Mouse (Mus musculus) heart, embryonic 11.5 days (tissue): ENCODE data around the gene Mfap1b. TPM values are rescaled to one million over a fixed set of nuclear protein-coding genes. Genes with fewer than 3 reads are reported as not detected.
"Not testable (repeated sequence)": the region's sequence is repeated elsewhere in the genome, so short reads cannot be mapped to it uniquely, and the experiment has no call there.

Experiments used
- ATAC-seq: fragments of 200-750 bp; cut with Nextera tagmentation; replicated peaks from 2 replicates; pipeline ENCODE4 v1.8.0; 2017; ENCODE audit warnings: moderate library complexity; ENCODE audit not compliant: insufficient number of reproducible peaks, low FRiP score, low TSS enrichment
- H3K27ac ChIP-seq: fragments of 300-500 bp; sonication (generic); 2 replicates; pipeline ENCODE4 v1.5.1; 2014; ENCODE audit warnings: mild to moderate bottlenecking, low read depth, low read length
- H3K27me3 ChIP-seq: fragments of 300-500 bp; sonication (generic); 2 replicates; pipeline ENCODE4 v1.6.1; 2014; ENCODE audit warnings: mild to moderate bottlenecking, low read length, mixed read lengths; ENCODE audit not compliant: control insufficient read depth, insufficient read depth
- H3K36me3 ChIP-seq: fragments of 300-500 bp; sonication (generic); 2 replicates; pipeline ENCODE4 v1.6.1; 2014; ENCODE audit warnings: mild to moderate bottlenecking, low read length, moderate library complexity, mixed read lengths; ENCODE audit not compliant: control insufficient read depth, insufficient read depth
- H3K4me1 ChIP-seq: fragments of 300-500 bp; sonication (generic); 2 replicates; pipeline ENCODE4 v1.6.1; 2014; ENCODE audit warnings: low read length; ENCODE audit not compliant: control insufficient read depth, insufficient read depth
- H3K4me2 ChIP-seq: fragments of 300-500 bp; sonication (generic); 2 replicates; pipeline ENCODE4 v1.6.1; 2014; ENCODE audit warnings: mild to moderate bottlenecking, moderate library complexity
- H3K4me3 ChIP-seq: fragments of 300-500 bp; sonication (generic); 2 replicates; pipeline ENCODE4 v1.5.1; 2014; ENCODE audit warnings: low read depth, low read length
- H3K9ac ChIP-seq: fragments of 300-500 bp; sonication (generic); 2 replicates; pipeline ENCODE4 v1.6.1; 2014; ENCODE audit warnings: mild to moderate bottlenecking, low read depth, low read length, moderate library complexity
- H3K9me3 ChIP-seq: fragments of 300-500 bp; sonication (generic); replicated peaks from 2 replicates; pipeline ENCODE4 v1.6.1; 2016; ENCODE audit warnings: low read length; ENCODE audit not compliant: control insufficient read depth
- WGBS: fragments of 180-500 bp; shearing (Covaris S2); extraction: QIAGEN DNeasy Blood & Tissue Kit; methylation state at CpG from one replicate; pipeline ENCODE4 v1.1.7; 2014; ENCODE audit not compliant: insufficient replicate concordance; 5-methylcytosine and 5-hydroxymethylcytosine counted together
- polyA plus RNA-seq: library from polyadenylated mRNA; unstranded; fragments of >200 nt; fragmentation: Nextera tagmentation; extraction: Ambion mirVana; gene quantifications from 2 replicates; pipeline ENCODE4 v1.2.1, GENCODE M21; 2014

The Mfap1b gene
- polyA plus RNA-seq = 45.0 and 48.8 TPM in 2 replicates

DNA sequence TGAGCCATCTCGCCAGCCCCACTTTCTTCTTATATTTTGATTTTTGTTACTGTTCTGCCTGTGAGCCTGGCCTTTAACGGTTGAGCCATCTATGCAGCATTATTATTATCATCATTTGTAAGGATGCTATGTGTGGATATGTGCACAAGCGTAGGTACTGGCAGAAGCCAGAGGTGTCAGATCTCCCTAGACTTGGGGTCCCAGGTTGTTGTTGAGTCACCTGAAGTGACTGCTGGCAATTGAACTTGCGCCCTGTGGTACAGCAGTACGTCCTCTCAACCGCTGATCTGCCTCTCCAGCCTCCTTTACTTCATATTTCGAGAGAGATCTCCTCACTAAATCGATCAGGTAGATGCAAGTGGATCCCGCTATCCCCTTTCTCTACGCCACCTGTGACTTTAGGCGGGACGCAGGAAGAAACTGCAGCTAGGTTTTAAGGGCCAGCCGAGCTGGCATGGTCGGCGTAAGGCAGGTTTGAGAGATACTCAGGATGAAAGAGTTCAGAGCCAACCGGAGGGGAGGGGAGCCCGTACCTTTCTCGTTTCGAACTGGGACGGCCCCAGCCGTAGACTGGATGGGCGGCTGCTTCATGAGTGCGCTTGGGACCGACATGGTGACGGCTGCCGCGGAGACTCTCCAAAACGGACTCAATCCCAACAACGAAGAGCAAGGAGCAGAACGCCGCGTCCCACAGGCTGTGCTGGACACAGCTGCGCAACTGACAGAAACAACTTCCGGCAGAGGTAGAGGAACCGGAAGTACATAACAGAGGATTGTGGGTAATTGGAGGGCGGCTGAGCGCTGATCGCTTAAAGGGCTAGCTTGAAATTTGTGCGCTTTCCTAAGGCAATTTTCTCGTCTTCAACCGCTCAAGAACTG, at the start of gene Mfap1b:
Mfap1b (minus strand) TSS at position 767 of the 879 bp plus-strand sequence.
- Histone ChIP-seq H3K27ac (peak within 1 kb of the TSS; percentile 70), H3K4me2 (peak within 1 kb of the TSS; percentile 71), H3K4me3 (peak within 1 kb of the TSS; percentile 66), H3K9ac (peak within 1 kb of the TSS; percentile 70)
- not testable (repeated sequence) for H3K9me3 ChIP-seq, H3K4me1 ChIP-seq, H3K36me3 ChIP-seq, H3K27me3 ChIP-seq
- 5% methylated on average over 38 of the region's 41 CpGs for WGBS
- ATAC-seq = peak; percentile 80

DNA sequence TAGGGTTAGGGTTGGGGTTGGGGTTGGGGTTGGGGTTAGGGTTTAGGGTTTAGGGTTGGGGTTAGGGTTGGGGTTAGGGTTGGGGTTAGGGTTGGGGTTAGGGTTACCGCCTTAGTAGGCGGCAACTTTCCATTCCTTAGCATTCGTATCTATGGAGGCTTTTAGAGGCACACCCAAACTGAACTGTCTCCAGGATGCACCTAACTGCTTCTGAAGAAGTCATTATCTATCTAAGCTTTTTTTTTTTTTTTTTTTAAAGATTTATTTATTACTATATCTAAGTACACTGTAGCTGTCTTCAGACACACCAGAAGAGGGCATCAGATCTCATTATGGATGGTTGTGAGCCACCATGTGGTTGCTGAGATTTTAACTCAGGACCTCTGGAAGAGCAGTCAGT, 49.0 kb upstream of the Mfap1b start:
- not testable (repeated sequence) for H3K9ac ChIP-seq, H3K36me3 ChIP-seq, H3K27me3 ChIP-seq, H3K27ac ChIP-seq, H3K4me2 ChIP-seq, H3K4me3 ChIP-seq, H3K4me1 ChIP-seq, H3K9me3 ChIP-seq, ATAC-seq
- 98% methylated on average over 3 of the region's 3 CpGs for WGBS

DNA sequence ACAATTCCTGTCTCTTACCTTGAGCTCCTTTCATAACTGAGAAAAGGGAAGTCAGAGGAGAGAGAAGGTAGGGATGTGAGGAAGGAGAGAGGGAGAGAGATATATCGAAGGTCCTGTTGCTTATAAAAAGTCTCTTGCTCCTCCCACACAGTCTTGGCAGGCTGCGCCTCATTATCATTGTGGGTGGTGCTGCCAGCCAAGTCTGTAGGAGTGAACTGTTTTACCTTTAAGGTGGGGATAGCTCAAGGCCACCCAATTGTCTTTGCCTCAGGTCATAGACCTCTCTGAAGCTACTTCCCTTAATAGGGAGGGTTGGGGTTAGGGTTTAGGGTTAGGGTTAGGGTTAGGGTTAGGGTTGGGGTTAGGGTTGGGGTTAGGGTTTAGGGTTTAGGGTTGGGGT, 48.1 kb upstream of the Mfap1b start:
- Histone ChIP-seq H3K9ac (no peak overlapping the region), H3K27ac (no peak overlapping the region), H3K27me3 (no peaks in the 10 kb centered on the region), H3K9me3 (no peaks in the 10 kb centered on the region), H3K4me2 (no peak overlapping the region), H3K36me3 (peaks cover 6% of the 10 kb centered on the region; the same call in 1 of the 2 replicates), H3K4me1 (no peaks in the 10 kb centered on the region), H3K4me3 (no peak overlapping the region)
- 92% methylated on average over 2 of the region's 2 CpGs for WGBS
- no peak for ATAC-seq

DNA sequence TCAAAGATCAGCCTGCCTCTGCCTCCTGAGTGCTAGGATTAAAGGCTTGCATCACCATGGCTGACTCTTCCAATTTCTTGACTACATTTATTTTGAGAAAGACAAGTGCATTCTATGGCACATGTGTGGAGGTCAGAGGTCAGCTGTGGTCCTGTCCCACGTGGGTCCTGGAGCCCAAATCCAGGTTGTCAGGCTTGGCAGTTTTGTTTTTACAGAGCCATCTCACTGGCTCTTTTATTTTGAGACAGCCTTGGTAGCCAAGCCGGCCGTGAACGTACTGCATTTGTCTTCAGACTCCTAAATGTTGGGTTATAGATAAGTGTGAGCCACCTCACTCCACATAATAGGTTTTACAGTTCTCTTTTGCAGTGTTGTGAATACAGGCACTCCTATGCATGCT, 44.8 kb upstream of the Mfap1b start:
- H3K27ac ChIP-seq, H3K36me3 ChIP-seq, ATAC-seq, H3K9me3 ChIP-seq, H3K4me1 ChIP-seq, H3K9ac ChIP-seq, H3K27me3 ChIP-seq, H3K4me2 ChIP-seq, H3K4me3 ChIP-seq: not testable (repeated sequence)
- WGBS = 90% methylated on average over 4 of the region's 4 CpGs

DNA sequence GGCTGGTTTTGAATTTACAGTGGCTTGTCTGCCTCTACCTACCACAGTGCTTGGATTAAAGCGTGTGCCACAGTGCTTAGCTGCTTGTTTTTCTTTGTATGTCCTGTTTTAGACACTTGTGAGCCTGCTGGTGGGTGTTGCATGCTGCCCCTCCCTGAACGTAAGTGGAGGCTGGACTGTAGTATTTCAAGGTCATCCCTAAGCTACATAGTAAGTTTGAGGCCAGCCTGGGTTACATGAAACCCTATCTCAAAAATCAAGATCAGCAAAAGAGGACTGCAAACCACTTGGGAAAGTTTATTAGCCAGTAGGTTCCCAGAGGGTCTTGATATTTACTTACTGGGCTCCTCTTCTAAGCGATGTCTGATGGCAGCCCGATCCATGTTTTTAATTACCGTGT, 44.2 kb upstream of the Mfap1b start:
- no peaks in the 10 kb centered on the region for H3K4me1 ChIP-seq
- no peak overlapping the region for H3K9ac ChIP-seq
- H3K27ac ChIP-seq = no peak overlapping the region
- no peak overlapping the region for H3K4me2 ChIP-seq
- H3K27me3 ChIP-seq = no peaks in the 10 kb centered on the region
- no peak overlapping the region for H3K4me3 ChIP-seq
- 92% methylated on average over 5 of the region's 5 CpGs for WGBS
- peaks cover 8% of the 10 kb centered on the region; the same call in 1 of the 2 replicates for H3K36me3 ChIP-seq
- no peaks in the 10 kb centered on the region for H3K9me3 ChIP-seq
- no peak for ATAC-seq

DNA sequence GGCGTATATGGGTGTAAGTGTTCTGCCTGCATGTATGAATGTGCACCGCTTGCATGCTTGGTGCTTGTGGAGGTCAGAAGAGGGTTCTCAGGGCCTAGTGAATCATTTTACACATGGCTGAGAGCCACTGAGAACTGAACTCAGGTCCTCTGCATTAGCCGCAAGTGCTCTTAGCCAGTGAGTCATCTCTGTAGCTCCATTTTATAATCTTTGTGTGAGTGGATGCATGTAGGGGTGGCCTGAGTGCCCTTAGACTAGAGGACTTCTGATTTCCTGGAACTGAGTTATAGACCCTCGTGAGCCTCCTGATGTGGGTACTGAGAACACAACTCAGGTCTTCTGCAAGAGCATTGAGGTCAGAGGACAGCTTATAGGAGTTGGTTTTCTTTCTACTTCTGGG, 40.3 kb upstream of the Mfap1b start:
- no peak overlapping the region for H3K4me2 ChIP-seq
- no peak for ATAC-seq
- no peak overlapping the region for H3K9ac ChIP-seq
- peaks cover 4% of the 10 kb centered on the region; the same call in 1 of the 2 replicates for H3K36me3 ChIP-seq
- H3K9me3 ChIP-seq = no peaks in the 10 kb centered on the region
- WGBS = 90% methylated on average over 4 of the region's 4 CpGs
- H3K27ac ChIP-seq = no peak overlapping the region
- H3K4me3 ChIP-seq = no peak overlapping the region
- H3K27me3 ChIP-seq = no peaks in the 10 kb centered on the region
- H3K4me1 ChIP-seq = no peaks in the 10 kb centered on the region

DNA sequence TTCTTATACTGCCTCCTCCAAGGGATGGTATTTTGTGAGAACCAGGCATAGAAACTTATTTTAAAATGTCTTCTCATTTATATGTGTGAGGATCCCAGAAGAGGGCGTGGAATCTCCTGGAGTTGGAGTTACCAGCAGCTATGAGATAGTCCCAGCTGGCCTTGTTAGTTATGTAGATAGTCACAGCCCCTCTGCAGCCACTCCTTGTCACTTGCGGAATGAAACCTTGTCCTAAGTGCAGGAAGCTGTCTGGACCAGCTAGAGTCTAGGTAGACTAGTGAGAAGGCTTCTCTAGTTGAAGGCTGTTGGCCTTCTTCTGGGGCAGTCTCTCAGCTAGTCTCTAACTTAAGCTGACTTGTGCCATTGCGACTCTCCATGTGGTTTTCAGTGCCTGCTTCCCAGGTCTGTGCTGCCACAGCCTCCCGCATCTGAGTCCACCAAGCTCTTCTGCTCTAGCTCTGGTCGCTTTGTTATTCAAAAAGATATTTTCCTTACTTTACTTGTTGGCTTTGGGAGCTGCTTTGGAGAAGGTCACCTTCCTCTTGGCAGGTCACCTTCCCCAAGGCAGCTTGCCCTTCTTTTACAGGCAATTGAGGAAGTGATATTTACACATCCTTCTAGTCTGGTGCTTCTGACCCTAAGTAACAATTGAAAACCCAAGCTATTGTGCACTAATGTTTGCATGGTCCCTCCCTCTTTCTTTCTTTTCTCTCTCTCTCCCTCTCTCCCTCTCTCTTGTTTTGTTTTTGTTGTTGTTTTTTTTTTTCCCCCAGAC, 39.3 kb upstream of the Mfap1b start:
- not testable (repeated sequence) for H3K27me3 ChIP-seq, H3K9ac ChIP-seq, H3K4me3 ChIP-seq, ATAC-seq, H3K9me3 ChIP-seq, H3K4me2 ChIP-seq, H3K36me3 ChIP-seq, H3K27ac ChIP-seq, H3K4me1 ChIP-seq
- 85% methylated on average over 4 of the region's 5 CpGs for WGBS

DNA sequence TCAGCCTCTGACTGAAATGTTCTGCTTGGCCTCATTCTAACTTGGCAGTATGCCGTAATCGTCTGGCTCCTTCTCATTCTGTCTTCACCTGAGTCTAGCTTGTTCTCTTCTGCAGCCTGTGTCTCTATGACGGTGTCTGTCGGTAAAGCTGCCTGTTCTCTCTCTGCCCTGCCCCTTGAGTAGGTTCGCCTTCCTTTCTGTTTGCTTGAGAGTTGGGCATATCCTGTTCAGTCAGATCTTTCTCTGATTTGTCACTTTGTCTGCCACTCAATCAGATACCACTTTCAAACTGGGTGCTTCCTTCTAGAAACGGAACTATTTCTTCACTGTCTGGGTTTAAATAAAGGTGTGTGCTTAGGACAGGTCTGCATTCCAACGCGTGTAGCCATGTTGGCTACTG, 37.5 kb upstream of the Mfap1b start:
- Histone ChIP-seq H3K4me3 (no peak overlapping the region), H3K36me3 (peaks cover 4% of the 10 kb centered on the region; the same call in 1 of the 2 replicates), H3K9me3 (no peaks in the 10 kb centered on the region), H3K27ac (no peak overlapping the region), H3K9ac (no peak overlapping the region), H3K27me3 (no peaks in the 10 kb centered on the region), H3K4me2 (no peak overlapping the region), H3K4me1 (peaks cover 7% of the 10 kb centered on the region; the same call in 1 of the 2 replicates)
- 94% methylated on average over 8 of the region's 8 CpGs for WGBS
- no peak for ATAC-seq
